In the genomic region with DNA sequence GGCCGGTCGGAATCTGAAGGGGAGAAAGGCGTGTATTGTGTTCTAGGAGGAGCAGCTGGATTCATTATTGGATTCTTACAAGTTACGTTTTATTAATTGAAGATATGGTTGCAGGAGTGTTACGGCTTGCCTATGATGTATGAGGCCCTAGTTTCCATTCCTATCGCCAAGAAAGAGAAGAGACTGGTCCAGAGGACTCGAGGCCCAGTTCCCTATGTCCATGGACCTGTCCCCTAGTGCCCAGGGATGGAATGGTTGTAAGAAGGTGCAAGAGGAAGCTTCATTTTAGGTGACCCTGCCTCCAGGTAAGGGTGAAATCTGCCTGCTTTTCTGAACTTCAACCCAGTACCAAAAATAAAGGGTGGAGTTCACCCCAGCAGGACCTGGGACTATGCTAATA, we compare ENCODE assay signal across 8 mouse cellular contexts. TPM values are rescaled to one million over a fixed set of nuclear protein-coding genes. Genes with fewer than 3 reads are reported as not detected.
DNase-seq lines count a peak whose midpoint lies in the region; ATAC-seq and TF ChIP-seq lines count a peak whose summit lies in the region.

No protein-coding gene starts in this region.

- DNase-seq in layer of hippocampus, adult 2 months (ENCODE audit: low spot score in 2 of 2), result no peak
- DNase-seq in layer of hippocampus, postnatal 36 days, result no peak
- peak; percentile 25 for DNase-seq in embryo, embryonic 11 days
- DNase-seq in frontal cortex, postnatal 36 days (ENCODE audit: low spot score in 2 of 2), result no peak
- DNase-seq in layer of hippocampus, adult 18-20 months (ENCODE audit: low spot score in 2 of 2), result no peak

- peaks cover 8% of the 10 kb centered on the region; the same call in 1 of the 2 replicates for H3K36me3 ChIP-seq in hindbrain, embryonic 16.5 days (ENCODE audit: control insufficient read depth, insufficient read depth, low read length)
- H3K36me3 ChIP-seq in neural tube, embryonic 12.5 days, result peaks cover 16% of the 10 kb centered on the region; the same call in 1 of the 2 replicates

- H3K4me2 ChIP-seq in hindbrain, embryonic 16.5 days (ENCODE audit: low read length), result peak overlapping the region; percentile 93
- H3K4me2 ChIP-seq in neural tube, embryonic 12.5 days (replicated peaks), result peak overlapping the region; percentile 92

- H3K4me3 ChIP-seq in layer of hippocampus, adult 2 months, result peak overlapping the region; percentile 94
- peak overlapping the region; percentile 88 for H3K4me3 ChIP-seq in hindbrain, embryonic 16.5 days (ENCODE audit: low read length)
- H3K4me3 ChIP-seq in neural tube, embryonic 12.5 days, result peak overlapping the region; percentile 99

- no peaks in the 10 kb centered on the region for H3K27me3 ChIP-seq in hindbrain, embryonic 16.5 days (replicated peaks; ENCODE audit: control insufficient read depth, insufficient read depth, low read length)
- no peaks in the 10 kb centered on the region for H3K27me3 ChIP-seq in neural tube, embryonic 12.5 days (replicated peaks)

- no peak for ATAC-seq in hindbrain, embryonic 16.5 days
- ATAC-seq in neural tube, embryonic 12.5 days (ENCODE audit: low FRiP score, low read depth), result no peak
- ATAC-seq in granulocyte monocyte progenitor cell, adult 5-6 weeks (replicated peaks; ENCODE audit: poor library complexity, severe bottlenecking), result no peak

- H3K9ac ChIP-seq in hindbrain, embryonic 16.5 days (ENCODE audit: low read depth, low read length), result peak overlapping the region; percentile 93
- H3K9ac ChIP-seq in neural tube, embryonic 12.5 days, result peak overlapping the region; percentile 99

- no peaks in the 10 kb centered on the region for H3K9me3 ChIP-seq in hindbrain, embryonic 16.5 days (ENCODE audit: control insufficient read depth, low read length)
- no peaks in the 10 kb centered on the region for H3K9me3 ChIP-seq in neural tube, embryonic 12.5 days

- peak; percentile 36 for TF ChIP-seq CTCF in layer of hippocampus, adult 2 months (conservative IDR thresholded peaks at IDR 0.05)

- peak overlapping the region; percentile 100 for H3K27ac ChIP-seq in layer of hippocampus, adult 2 months
- H3K27ac ChIP-seq in hindbrain, embryonic 16.5 days (ENCODE audit: low read depth, low read length), result peak overlapping the region; percentile 98
- H3K27ac ChIP-seq in neural tube, embryonic 12.5 days, result peak overlapping the region; percentile 93; the same call in 1 of the 2 replicates

- peaks cover 33% of the 10 kb centered on the region for H3K4me1 ChIP-seq in hindbrain, embryonic 16.5 days (ENCODE audit: control insufficient read depth, insufficient read depth, low read depth, low read length)
- H3K4me1 ChIP-seq in neural tube, embryonic 12.5 days, result peaks cover 27% of the 10 kb centered on the region

- 3% methylated on average over 7 of the region's 7 CpGs for WGBS in hindbrain, embryonic 16.5 days
- 5% methylated on average over 7 of the region's 7 CpGs for WGBS in neural tube, embryonic 12.5 days

RNA-seq across cellular contexts. Expression of gene Ewsr1, which starts 1.2 kb away (rescaled TPM):
- 100 to 1,000 TPM; 333 to 394 TPM for total RNA-seq in layer of hippocampus, adult 2 months (2021)
- 100 to 1,000 TPM; 319 to 373 TPM for total RNA-seq in layer of hippocampus, postnatal 36 days (2021)
- 520 and 571 TPM in 2 replicates for polyA plus RNA-seq in hindbrain, embryonic 16.5 days (2015; fragmentation: Nextera tagmentation; extraction: Ambion mirVana)
- polyA plus RNA-seq in neural tube, embryonic 12.5 days (2016; fragmentation: Nextera tagmentation; extraction: Ambion mirVana), result 819 and 832 TPM in 2 replicates
- 100 to 1,000 TPM; 299 to 320 TPM for total RNA-seq in layer of hippocampus, adult 18-20 months (2021)
- 342 and 407 TPM in 2 replicates for total RNA-seq in granulocyte monocyte progenitor cell, adult 5-6 weeks (2014; fragmentation: Nextera tagmentation)
- 626 and 725 TPM in 2 replicates for total RNA-seq in granulocyte monocyte progenitor cell, adult 5-6 weeks (2017)

RNA-seq across cellular contexts. Expression of gene Rhbdd3, which starts 1.6 kb away (rescaled TPM):
- 10 to 100 TPM; 19.7 to 19.8 TPM for total RNA-seq in layer of hippocampus, adult 2 months (2021)
- total RNA-seq in layer of hippocampus, postnatal 36 days (2021), result 10 to 100 TPM; 20.2 to 22.2 TPM
- polyA plus RNA-seq in hindbrain, embryonic 16.5 days (2015; fragmentation: Nextera tagmentation; extraction: Ambion mirVana), result 43.3 and 45.0 TPM in 2 replicates
- polyA plus RNA-seq in neural tube, embryonic 12.5 days (2016; fragmentation: Nextera tagmentation; extraction: Ambion mirVana), result 26.7 and 26.9 TPM in 2 replicates
- 10 to 100 TPM; 20.8 to 21.8 TPM for total RNA-seq in layer of hippocampus, adult 18-20 months (2021)
- 20.0 and 25.8 TPM in 2 replicates for total RNA-seq in granulocyte monocyte progenitor cell, adult 5-6 weeks (2014; fragmentation: Nextera tagmentation)
- total RNA-seq in granulocyte monocyte progenitor cell, adult 5-6 weeks (2017), result 15.7 and 42.7 TPM in 2 replicates

RNA-seq across cellular contexts. Expression of gene Gas2l1, which starts 35.2 kb away (rescaled TPM):
- total RNA-seq in layer of hippocampus, adult 2 months (2021), result 10 to 100 TPM; 93.6 to 97.7 TPM
- 100 to 1,000 TPM in 1 of 2 experiments, 10 to 100 TPM in 1; 95.7 to 104 TPM for total RNA-seq in layer of hippocampus, postnatal 36 days (2021)
- 19.1 and 21.6 TPM in 2 replicates for polyA plus RNA-seq in hindbrain, embryonic 16.5 days (2015; fragmentation: Nextera tagmentation; extraction: Ambion mirVana)
- 36.5 and 39.9 TPM in 2 replicates for polyA plus RNA-seq in neural tube, embryonic 12.5 days (2016; fragmentation: Nextera tagmentation; extraction: Ambion mirVana)
- total RNA-seq in layer of hippocampus, adult 18-20 months (2021), result 100 to 1,000 TPM in 1 of 2 experiments, 10 to 100 TPM in 1; 96.6 to 106 TPM
- 1.0 TPM in 1 of 2 replicates, not detected in the other for total RNA-seq in granulocyte monocyte progenitor cell, adult 5-6 weeks (2014; fragmentation: Nextera tagmentation)
- 1.2 and 1.3 TPM in 2 replicates for total RNA-seq in granulocyte monocyte progenitor cell, adult 5-6 weeks (2017)

RNA-seq across cellular contexts. Expression of gene Rasl10a, which starts 42.4 kb away (rescaled TPM):
- 10 to 100 TPM; 87.7 to 95.3 TPM for total RNA-seq in layer of hippocampus, adult 2 months (2021)
- total RNA-seq in layer of hippocampus, postnatal 36 days (2021), result 100 to 1,000 TPM in 1 of 2 experiments, 10 to 100 TPM in 1; 88.6 to 112 TPM
- polyA plus RNA-seq in hindbrain, embryonic 16.5 days (2015; fragmentation: Nextera tagmentation; extraction: Ambion mirVana), result 2.0 TPM in 2 replicates
- 0.75 and 0.92 TPM in 2 replicates for polyA plus RNA-seq in neural tube, embryonic 12.5 days (2016; fragmentation: Nextera tagmentation; extraction: Ambion mirVana)
- 100 to 1,000 TPM in 1 of 2 experiments, 10 to 100 TPM in 1; 88.1 to 109 TPM for total RNA-seq in layer of hippocampus, adult 18-20 months (2021)
- not detected in 2 replicates for total RNA-seq in granulocyte monocyte progenitor cell, adult 5-6 weeks (2014; fragmentation: Nextera tagmentation)
- total RNA-seq in granulocyte monocyte progenitor cell, adult 5-6 weeks (2017), result not detected in 2 replicates

RNA-seq across cellular contexts. Expression of gene Emid1, which starts 51.8 kb away (rescaled TPM):
- total RNA-seq in layer of hippocampus, adult 2 months (2021), result 1 to 10 TPM; 4.2 to 4.9 TPM
- total RNA-seq in layer of hippocampus, postnatal 36 days (2021), result 1 to 10 TPM; 7.3 to 9.3 TPM
- 15.8 and 18.2 TPM in 2 replicates for polyA plus RNA-seq in hindbrain, embryonic 16.5 days (2015; fragmentation: Nextera tagmentation; extraction: Ambion mirVana)
- 27.6 and 28.7 TPM in 2 replicates for polyA plus RNA-seq in neural tube, embryonic 12.5 days (2016; fragmentation: Nextera tagmentation; extraction: Ambion mirVana)
- total RNA-seq in layer of hippocampus, adult 18-20 months (2021), result 1 to 10 TPM; 3.3 to 3.7 TPM
- 10.0 and 11.4 TPM in 2 replicates for total RNA-seq in granulocyte monocyte progenitor cell, adult 5-6 weeks (2014; fragmentation: Nextera tagmentation)
- 5.1 and 7.9 TPM in 2 replicates for total RNA-seq in granulocyte monocyte progenitor cell, adult 5-6 weeks (2017)

Comparison
In these comparisons a context has a peak if more than half of its experiments do, and no peak if none do; other contexts are left out.
1. RNA of gene Gas2l1, which starts 35.2 kb away (total RNA-seq): 96.6 to 106 TPM in layer of hippocampus, adult 18-20 months, 95.7 to 104 TPM in layer of hippocampus, postnatal 36 days and 93.6 to 97.7 TPM in layer of hippocampus, adult 2 months; 1.0 to 1.3 TPM in granulocyte monocyte progenitor cell, adult 5-6 weeks; every median in the first group is over 10 times any median in the second.
2. Peak in every context shown above with its lines, with median percentiles within 50 percentile points of each other: H3K27ac ChIP-seq and H3K4me3 ChIP-seq.